Mouse (Mus musculus) MEL (cell line): ENCODE measurements around the gene Rgs6. TPM values are rescaled to one million over a fixed set of nuclear protein-coding genes. Genes with fewer than 3 reads are reported as not detected.

ENCODE experiments used
- DNase-seq: peaks from one replicate; pipeline ENCODE4 v3.0.0; 2011; ENCODE audit warnings: low read depth, low spot score
- H3K27ac ChIP-seq: 2 replicates; pipeline ENCODE4 v1.5.1; 2012; ENCODE audit warnings: low read depth, mild to moderate bottlenecking, control low read depth, low read length, moderate library complexity; ENCODE audit not compliant: control insufficient read depth
- H3K27me3 ChIP-seq, 2 experiments: fragments of 150-350 bp in 1 of 2; sonication (generic) in 1 of 2; 2 replicates each; pipeline ENCODE4 v1.6.1; 2012; ENCODE audit warnings: low read length in 2 of 2, mild to moderate bottlenecking in 2 of 2, improper control_type of control experiment in 1 of 2, moderate library complexity in 1 of 2; ENCODE audit not compliant: insufficient read depth in 2 of 2, control insufficient read depth in 1 of 2
- H3K36me3 ChIP-seq, 2 experiments: 2 replicates each; pipeline ENCODE4 v1.6.1; 2012 to 2014; ENCODE audit warnings: low read length in 2 of 2, improper control_type of control experiment in 1 of 2, inconsistent platforms in 1 of 2, mild to moderate bottlenecking in 1 of 2; ENCODE audit not compliant: insufficient read depth in 2 of 2, control insufficient read depth in 1 of 2
- H3K4me1 ChIP-seq, 2 experiments: fragments of 150-350 bp in 1 of 2; sonication (generic) in 1 of 2; 2 replicates each; pipeline ENCODE4 v1.6.1; 2012; ENCODE audit warnings: low read length in 2 of 2, improper control_type of control experiment in 1 of 2, mild to moderate bottlenecking in 1 of 2; ENCODE audit not compliant: insufficient read depth in 2 of 2, control insufficient read depth in 1 of 2
- H3K4me3 ChIP-seq, 2 experiments: fragments of 150-350 bp in 1 of 2; sonication (generic) in 1 of 2; 2 replicates each; pipeline ENCODE4 v1.5.1; 2012; ENCODE audit warnings: low read depth in 2 of 2, low read length in 2 of 2, mild to moderate bottlenecking in 2 of 2, moderate library complexity in 2 of 2, control low read depth in 1 of 2, improper control_type of control experiment in 1 of 2; ENCODE audit not compliant: control insufficient read depth in 1 of 2, insufficient read depth in 1 of 2
- H3K79me2 ChIP-seq: 2 replicates; pipeline ENCODE4 v1.6.1; 2012; ENCODE audit warnings: mild to moderate bottlenecking, low read length, moderate library complexity; ENCODE audit not compliant: control insufficient read depth, poor library complexity, insufficient read depth
- H3K9ac ChIP-seq: 2 replicates; pipeline ENCODE4 v1.6.1; 2012; ENCODE audit warnings: low read depth, mild to moderate bottlenecking, control low read depth, low read length, moderate library complexity; ENCODE audit not compliant: control insufficient read depth, poor library complexity, severe bottlenecking
- H3K9me3 ChIP-seq: fragments of 150-350 bp; sonication (generic); replicated peaks from 2 replicates; pipeline ENCODE4 v1.6.1; 2012; ENCODE audit warnings: mild to moderate bottlenecking, low read length, improper control_type of control experiment, moderate library complexity; ENCODE audit not compliant: insufficient read depth
- CHD1 ChIP-seq: IDR thresholded peaks from 2 replicates; pipeline ENCODE4 v1.6.1; 2012; ENCODE audit warnings: low read depth, mild to moderate bottlenecking, inconsistent platforms, low read length, improper control_type of control experiment
- EP300 ChIP-seq, 2 experiments: IDR thresholded peaks; 2 replicates each; pipeline ENCODE4 v1.6.1; 2011; ENCODE audit warnings: improper control_type of control experiment in 2 of 2, low read length in 2 of 2, low read depth in 1 of 2, mild to moderate bottlenecking in 1 of 2
- GABPA ChIP-seq: IDR thresholded peaks from 2 replicates; pipeline ENCODE4 v1.6.1; 2012; ENCODE audit warnings: low read depth, mild to moderate bottlenecking, inconsistent platforms, low read length, improper control_type of control experiment, moderate library complexity
- MAFK ChIP-seq: IDR thresholded peaks from 2 replicates; pipeline ENCODE4 v1.6.1; 2011; ENCODE audit warnings: low read depth, mild to moderate bottlenecking, low read length, improper control_type of control experiment, borderline replicate concordance
- MXI1 ChIP-seq: IDR thresholded peaks from 2 replicates; pipeline ENCODE4 v1.6.1; 2011; ENCODE audit warnings: mild to moderate bottlenecking, low read depth, low read length, improper control_type of control experiment
- MYB ChIP-seq: IDR thresholded peaks from 2 replicates; pipeline ENCODE4 v1.6.1; 2011; ENCODE audit warnings: mild to moderate bottlenecking, low read depth, low read length, improper control_type of control experiment
- NRF1 ChIP-seq: IDR thresholded peaks from 2 replicates; pipeline ENCODE4 v1.6.1; 2014; ENCODE audit warnings: low read depth, mild to moderate bottlenecking, inconsistent platforms, low read length, improper control_type of control experiment, moderate library complexity; ENCODE audit not compliant: poor library complexity, insufficient read depth, severe bottlenecking
- RCOR1 ChIP-seq: IDR thresholded peaks from 2 replicates; pipeline ENCODE4 v1.6.1; 2012; ENCODE audit warnings: low read depth, mild to moderate bottlenecking, inconsistent platforms, low read length, improper control_type of control experiment
- SMC3 ChIP-seq: IDR thresholded peaks from 2 replicates; pipeline ENCODE4 v1.6.1; 2011; ENCODE audit warnings: low read depth, low read length, improper control_type of control experiment
- TBP ChIP-seq: IDR thresholded peaks from 2 replicates; pipeline ENCODE4 v1.8.0; 2011; ENCODE audit warnings: low read depth, low read length, improper control_type of control experiment
- UBTF ChIP-seq: IDR thresholded peaks from 2 replicates; pipeline ENCODE4 v1.6.1; 2012; ENCODE audit warnings: low read depth, mild to moderate bottlenecking, inconsistent platforms, low read length, improper control_type of control experiment, moderate library complexity, borderline replicate concordance; ENCODE audit not compliant: insufficient read depth
- USF2 ChIP-seq, 2 experiments: IDR thresholded peaks; 2 replicates each; pipeline ENCODE4 v1.6.1; 2011 to 2012; ENCODE audit warnings: improper control_type of control experiment in 2 of 2, low read length in 2 of 2, borderline replicate concordance in 1 of 2, inconsistent platforms in 1 of 2, low read depth in 1 of 2, mild to moderate bottlenecking in 1 of 2; ENCODE audit not compliant: insufficient read depth in 1 of 2
- ZKSCAN1 ChIP-seq: IDR thresholded peaks from 2 replicates; pipeline ENCODE4 v1.6.1; 2012; ENCODE audit warnings: low read depth, mild to moderate bottlenecking, inconsistent platforms, low read length, improper control_type of control experiment, moderate library complexity
- ZMIZ1 ChIP-seq: IDR thresholded peaks from 2 replicates; pipeline ENCODE4 v1.6.1; 2012; ENCODE audit warnings: low read depth, mild to moderate bottlenecking, inconsistent platforms, low read length, improper control_type of control experiment, moderate library complexity
- ZNF384 ChIP-seq: IDR thresholded peaks from 2 replicates; pipeline ENCODE4 v1.6.1; 2012; ENCODE audit warnings: low read depth, mild to moderate bottlenecking, inconsistent platforms, low read length, improper control_type of control experiment
- polyA plus RNA-seq, 2 experiments: library from polyadenylated mRNA; stranded (reverse) in 1 of 2; unstranded in 1 of 2; fragments of >175 nt in 1 of 2; fragments of >200 nt in 1 of 2; gene quantifications; 2 replicates each; pipeline versions ENCODE4 v1.2.1 to v1.2.4; 2012; ENCODE audit warnings: low replicate concordance in 2 of 2, low read depth in 1 of 2; ENCODE audit not compliant: insufficient read length in 2 of 2, insufficient read depth in 1 of 2, missing spikeins in 1 of 2
- total RNA-seq: library from RNA; depleted of rRNA; stranded (reverse); fragments of 300-350 nt; gene quantifications from 2 replicates; pipeline ENCODE4 v1.2.3, GENCODE M21; 2012

Gene Rgs6
- total and polyA plus RNA-seq, 3 experiments = not detected

DNA sequence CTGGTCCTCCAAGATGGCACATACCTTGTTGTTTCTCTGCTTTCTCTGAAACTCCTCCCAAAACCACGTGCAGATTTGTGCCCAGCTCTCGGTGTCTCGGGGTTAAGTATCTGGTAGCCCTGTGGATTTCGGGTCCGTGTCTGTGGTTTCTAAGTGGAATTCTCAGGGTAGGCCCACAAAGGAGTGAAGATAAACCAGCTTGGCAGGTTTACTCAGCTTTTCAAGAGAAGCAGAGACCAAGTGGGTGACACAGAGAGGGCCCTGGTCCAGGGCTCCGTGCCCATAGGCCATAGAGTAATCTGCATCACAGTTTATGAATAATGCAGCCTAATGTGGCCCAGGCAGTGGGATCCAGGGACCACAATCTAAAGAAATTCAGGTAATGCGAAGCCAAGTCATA, 113.3 kb downstream of the Rgs6 start:
- H3K36me3 ChIP-seq = peaks cover 0 to 8% of the 10 kb centered on the region in 2 experiments; a peak in 2 of 4 replicates
- no peak for TF ChIP-seq GABPA
- no peak for TF ChIP-seq TBP
- no peak for TF ChIP-seq SMC3
- no peak for TF ChIP-seq USF2 (IDR thresholded peaks at IDR 0.05; ENCODE audit: borderline replicate concordance in 1 of 2, insufficient read depth in 1 of 2, low read depth in 1 of 2, low read length in 2 of 2)
- no peak for TF ChIP-seq RCOR1
- TF ChIP-seq MXI1 = 0 out of 2 replicates have a peak, but pooled peaks have one; percentile 37
- no peak overlapping the region for H3K9ac ChIP-seq
- no peaks in the 10 kb centered on the region for H3K79me2 ChIP-seq
- H3K27ac ChIP-seq = no peak overlapping the region
- H3K27me3 ChIP-seq = peaks cover 0 to 1% of the 10 kb centered on the region in 2 experiments; a peak in 2 of 4 replicates
- no peak overlapping the region for H3K4me3 ChIP-seq
- no peak for DNase-seq
- no peaks in the 10 kb centered on the region for H3K9me3 ChIP-seq
- H3K4me1 ChIP-seq = peaks cover 5 to 11% of the 10 kb centered on the region in 2 experiments

DNA sequence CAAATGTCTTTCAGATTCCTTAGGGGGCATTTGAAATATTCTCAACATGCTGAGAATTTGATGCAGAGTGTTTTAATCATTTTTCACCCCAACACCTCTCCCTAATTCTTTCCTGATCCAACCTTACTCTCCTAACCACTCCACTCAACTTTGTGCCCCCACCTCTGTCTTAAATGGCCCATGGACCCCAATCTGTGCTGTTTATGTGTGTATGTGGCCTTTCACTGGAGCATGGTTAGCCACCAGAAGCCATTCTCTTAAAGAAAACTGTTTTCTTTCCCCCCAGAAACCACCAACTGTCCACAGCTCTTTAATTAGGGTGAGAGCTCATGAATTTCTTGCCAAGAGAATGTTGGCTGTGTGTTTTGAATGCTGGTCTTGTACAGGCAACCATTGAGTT, 122.3 kb downstream of the Rgs6 start:
- Histone ChIP-seq H3K9me3 (no peaks in the 10 kb centered on the region), H3K9ac (no peak overlapping the region), H3K36me3 (no peaks in the 10 kb centered on the region), H3K27me3 (peaks cover 4 to 9% of the 10 kb centered on the region in 2 experiments; a peak in 3 of 4 replicates), H3K79me2 (no peaks in the 10 kb centered on the region), H3K4me3 (no peak overlapping the region), H3K4me1 (no peaks in the 10 kb centered on the region), H3K27ac (no peak overlapping the region)
- TF ChIP-seq USF2 (IDR thresholded peaks at IDR 0.05; ENCODE audit: borderline replicate concordance in 1 of 2, insufficient read depth in 1 of 2, low read depth in 1 of 2, low read length in 2 of 2) (no peak), MYB (no peak), MXI1 (no peak), MAFK (no peak), NRF1 (no peak), ZKSCAN1 (no peak), CHD1 (no peak), EP300 (IDR thresholded peaks at IDR 0.05; ENCODE audit: low read depth in 1 of 2, low read length in 2 of 2) (no peak), ZMIZ1 (no peak), UBTF (no peak), ZNF384 (no peak)
- DNase-seq = no peak
